Mouse (Mus musculus) embryo, embryonic 10 days (tissue): ENCODE measurements around the gene Saysd1.
"Not testable (repeated sequence)": the region's sequence is repeated elsewhere in the genome, so short reads cannot be mapped to it uniquely, and the experiment has no call there.

ENCODE experiments used
- DNase-seq: peaks from one replicate; pipeline ENCODE4 v3.0.0-alpha.2; 2015; ENCODE audit warnings: low spot score

Gene Saysd1

GRCm38 (mm10) chr14:20039795-20040194 lies 98.5 kb downstream of the Saysd1 start:
- DNase-seq, result no peak

- no peak for DNase-seq
Measured at GRCm38 (mm10) chr14:20032738-20033116, 105.6 kb downstream of the Saysd1 start.

- no peak for DNase-seq
Measured at GRCm38 (mm10) chr14:20032016-20032737, 106.2 kb downstream of the Saysd1 start.

DNA sequence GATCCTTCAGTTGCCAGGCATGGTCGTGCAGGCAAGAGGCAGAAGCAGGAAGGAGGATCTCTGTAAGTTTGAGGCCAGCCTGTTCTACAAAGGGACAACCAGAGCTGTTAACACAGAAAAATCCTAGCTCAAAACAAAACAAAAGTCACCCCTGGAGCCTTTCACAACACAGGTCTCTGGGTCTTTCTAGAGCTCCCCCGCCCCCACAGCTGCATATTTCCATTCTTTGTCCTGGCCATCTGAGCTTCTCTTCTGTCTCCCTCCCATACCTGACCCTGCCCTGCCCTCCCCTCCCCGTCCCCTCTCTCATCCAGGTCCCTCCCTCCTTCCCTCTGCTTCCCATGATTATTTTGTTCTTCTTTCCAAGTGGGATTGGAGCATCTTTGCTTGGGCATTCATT lies 108.7 kb downstream of the Saysd1 start:
- DNase-seq, result no peak

DNA sequence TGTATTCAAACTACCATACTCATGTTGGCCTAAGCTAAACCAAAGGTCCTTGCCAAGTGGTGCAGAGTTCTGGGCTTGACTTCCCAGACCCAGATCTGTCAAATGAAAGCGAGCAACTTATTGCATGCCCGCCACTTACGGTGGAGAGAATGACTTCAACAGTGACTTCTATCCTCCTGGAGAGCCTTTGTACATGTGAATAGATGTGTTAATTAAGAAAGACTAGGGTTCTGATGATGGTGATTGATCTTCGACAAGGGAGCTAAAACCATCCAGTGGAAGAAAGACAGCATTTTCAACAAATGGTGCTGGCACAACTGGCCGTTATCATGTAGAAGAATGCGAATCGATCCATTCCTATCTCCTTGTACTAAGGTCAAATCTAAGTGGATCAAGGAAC lies 110.9 kb downstream of the Saysd1 start:
- not testable (repeated sequence) for DNase-seq
